Comparison of ENCODE assay signal across 1 mouse cellular context in the genomic region with DNA sequence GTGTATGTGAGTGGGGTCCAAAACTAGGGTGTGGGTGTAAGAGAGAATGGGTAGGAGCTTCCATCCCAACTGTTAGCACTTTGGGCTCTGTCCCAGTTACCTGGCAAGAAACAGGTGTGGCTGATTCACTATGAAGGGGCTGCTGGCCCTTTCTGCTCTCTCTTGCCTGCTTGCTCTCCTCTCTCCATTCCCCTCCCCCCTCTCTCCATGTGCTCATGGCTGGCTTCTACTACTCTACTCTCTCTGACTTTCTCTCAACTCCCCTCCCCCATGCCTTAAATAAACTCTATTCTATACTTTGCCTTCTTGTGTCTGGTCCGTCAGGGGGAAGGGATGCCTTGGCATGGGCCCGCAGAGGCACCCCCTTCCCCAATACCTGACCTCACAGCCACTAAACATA.
TF ChIP-seq lines count a peak whose summit lies in the region.

No protein-coding gene starts in this region.

TF ChIP-seq in CH12.LX, 34 proteins besides CTCF, POLR2A, EP300 and RAD21:
- TF ChIP-seq ZNF384 (IDR thresholded peaks at IDR 0.05; ENCODE audit: low read depth, low read length): no peak
- TF ChIP-seq CHD2 (IDR thresholded peaks at IDR 0.05; ENCODE audit: low read length): peak; percentile 78
- TF ChIP-seq POLR2AphosphoS2 (IDR thresholded peaks at IDR 0.05; ENCODE audit: low read depth, low read length): 0 out of 2 replicates have a peak, but pooled peaks have one; percentile 17
- peak; percentile 90 for TF ChIP-seq MYC (IDR thresholded peaks at IDR 0.05; ENCODE audit: low read depth, low read length)
